Mouse (Mus musculus): ENCODE measurements at regions not wholly inside any gene's neighbourhood (a gene's known extent, or its start where the extent isn't known, plus 50 kb on each side); places are given as distances from the start of the nearest gene placed in this dataset.

- Histone ChIP-seq H3K27me3 (ENCODE audit: control insufficient read depth, insufficient read depth, low read length) (no peaks in the 10 kb centered on the region), H3K9me3 (ENCODE audit: control insufficient read depth, low read depth, low read length) (no peaks in the 10 kb centered on the region), H3K4me3 (ENCODE audit: low read depth, low read length) (no peak overlapping the region), H3K36me3 (ENCODE audit: control insufficient read depth, insufficient read depth, low read length) (no peaks in the 10 kb centered on the region), H3K27ac (ENCODE audit: low read length) (no peak overlapping the region), H3K4me1 (ENCODE audit: control insufficient read depth, insufficient read depth, low read length) (no peaks in the 10 kb centered on the region), H3K4me2 (replicated peaks; ENCODE audit: low read depth, low read length) (no peak overlapping the region), H3K9ac (replicated peaks; ENCODE audit: low read depth, low read length) (no peak overlapping the region)
- WGBS: 81% methylated on average over 2 of the region's 2 CpGs
- no peak for ATAC-seq (ENCODE audit: insufficient number of reproducible peaks, insufficient read depth, low FRiP score, low read depth)
Measured at GRCm38 (mm10) chr3:81367918-81368317, 331.7 kb downstream of the Pdgfc start.

GRCm38 (mm10) chr3:81368642-81369041 lies 332.4 kb downstream of the Pdgfc start:
- H3K27me3 ChIP-seq (ENCODE audit: control insufficient read depth, insufficient read depth, low read length): no peaks in the 10 kb centered on the region
- H3K4me3 ChIP-seq (ENCODE audit: low read depth, low read length): no peak overlapping the region
- H3K9ac ChIP-seq (replicated peaks; ENCODE audit: low read depth, low read length): no peak overlapping the region
- no peak overlapping the region for H3K27ac ChIP-seq (ENCODE audit: low read length)
- no peaks in the 10 kb centered on the region for H3K4me1 ChIP-seq (ENCODE audit: control insufficient read depth, insufficient read depth, low read length)
- no peak overlapping the region for H3K4me2 ChIP-seq (replicated peaks; ENCODE audit: low read depth, low read length)
- WGBS: 59% methylated on average over 2 of the region's 2 CpGs
- ATAC-seq (ENCODE audit: insufficient number of reproducible peaks, insufficient read depth, low FRiP score, low read depth): no peak
- H3K36me3 ChIP-seq (ENCODE audit: control insufficient read depth, insufficient read depth, low read length): no peaks in the 10 kb centered on the region
- no peaks in the 10 kb centered on the region for H3K9me3 ChIP-seq (ENCODE audit: control insufficient read depth, low read depth, low read length)

DNA sequence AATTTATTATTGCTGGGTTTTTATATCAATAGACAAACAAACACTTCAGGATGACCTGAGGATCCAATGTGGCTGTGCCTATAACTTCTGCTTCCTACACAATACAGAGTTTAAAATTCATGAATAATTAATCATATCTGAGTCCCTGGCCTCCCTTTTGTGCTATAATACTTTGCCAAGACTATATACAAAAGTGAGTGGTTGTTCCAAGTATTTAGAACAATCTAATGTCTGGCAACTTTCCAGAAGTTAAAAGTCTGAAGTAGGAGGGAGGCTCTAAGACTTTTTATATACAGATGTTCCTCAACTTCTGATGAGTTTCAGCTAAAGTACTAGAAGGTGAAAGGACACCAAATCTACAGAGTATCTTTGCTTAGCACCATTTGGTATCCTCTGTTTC lies 333.5 kb downstream of the Pdgfc start:
- Histone ChIP-seq H3K4me1 (ENCODE audit: control insufficient read depth, insufficient read depth, low read length) (no peaks in the 10 kb centered on the region), H3K9ac (replicated peaks; ENCODE audit: low read depth, low read length) (no peak overlapping the region), H3K27ac (ENCODE audit: low read length) (no peak overlapping the region), H3K27me3 (ENCODE audit: control insufficient read depth, insufficient read depth, low read length) (no peaks in the 10 kb centered on the region), H3K36me3 (ENCODE audit: control insufficient read depth, insufficient read depth, low read length) (no peaks in the 10 kb centered on the region), H3K4me3 (ENCODE audit: low read depth, low read length) (no peak overlapping the region), H3K9me3 (ENCODE audit: control insufficient read depth, low read depth, low read length) (no peaks in the 10 kb centered on the region), H3K4me2 (replicated peaks; ENCODE audit: low read depth, low read length) (no peak overlapping the region)
- ATAC-seq (ENCODE audit: insufficient number of reproducible peaks, insufficient read depth, low FRiP score, low read depth): peak; percentile 23; the same call in 1 of the 2 replicates

DNA sequence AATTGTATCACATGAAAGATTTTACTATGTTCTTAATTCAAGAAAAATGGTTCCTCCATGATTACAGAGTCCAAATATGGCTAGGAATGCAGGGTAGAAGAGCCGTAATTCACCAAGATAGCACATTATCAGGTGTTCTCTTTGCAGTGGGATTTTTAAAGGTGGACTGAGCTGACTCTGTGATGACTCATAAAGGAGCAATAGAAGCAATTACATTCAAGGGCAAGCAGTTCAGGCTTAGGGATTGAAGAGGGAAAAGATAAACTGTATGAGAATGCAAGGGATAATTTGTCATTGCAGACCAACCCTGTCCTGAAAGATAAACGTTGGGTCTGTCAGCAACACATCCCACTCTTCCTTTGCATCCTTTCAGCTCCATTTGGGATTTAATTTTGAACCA lies 339.8 kb downstream of the Pdgfc start:
- H3K9ac ChIP-seq (replicated peaks; ENCODE audit: low read depth, low read length): no peak overlapping the region
- no peak overlapping the region for H3K27ac ChIP-seq (ENCODE audit: low read length)
- ATAC-seq (ENCODE audit: insufficient number of reproducible peaks, insufficient read depth, low FRiP score, low read depth): no peak
- H3K4me1 ChIP-seq (ENCODE audit: control insufficient read depth, insufficient read depth, low read length): peaks cover 4% of the 10 kb centered on the region; the same call in 1 of the 2 replicates
- 21% methylated on average over 2 of the region's 2 CpGs for WGBS
- no peaks in the 10 kb centered on the region for H3K36me3 ChIP-seq (ENCODE audit: control insufficient read depth, insufficient read depth, low read length)
- no peaks in the 10 kb centered on the region for H3K9me3 ChIP-seq (ENCODE audit: control insufficient read depth, low read depth, low read length)
- H3K4me3 ChIP-seq (ENCODE audit: low read depth, low read length): no peak overlapping the region
- H3K27me3 ChIP-seq (ENCODE audit: control insufficient read depth, insufficient read depth, low read length): no peaks in the 10 kb centered on the region
- H3K4me2 ChIP-seq (replicated peaks; ENCODE audit: low read depth, low read length): no peak overlapping the region

GRCm38 (mm10) chr3:81377466-81377865 lies 341.2 kb downstream of the Pdgfc start:
- no peak overlapping the region for H3K4me3 ChIP-seq (ENCODE audit: low read depth, low read length)
- peaks cover 4% of the 10 kb centered on the region; the same call in 1 of the 2 replicates for H3K4me1 ChIP-seq (ENCODE audit: control insufficient read depth, insufficient read depth, low read length)
- no peaks in the 10 kb centered on the region for H3K9me3 ChIP-seq (ENCODE audit: control insufficient read depth, low read depth, low read length)
- H3K9ac ChIP-seq (replicated peaks; ENCODE audit: low read depth, low read length): no peak overlapping the region
- no peaks in the 10 kb centered on the region for H3K27me3 ChIP-seq (ENCODE audit: control insufficient read depth, insufficient read depth, low read length)
- no peak for ATAC-seq (ENCODE audit: insufficient number of reproducible peaks, insufficient read depth, low FRiP score, low read depth)
- 15% methylated on average over 3 of the region's 3 CpGs for WGBS
- no peak overlapping the region for H3K4me2 ChIP-seq (replicated peaks; ENCODE audit: low read depth, low read length)
- H3K27ac ChIP-seq (ENCODE audit: low read length): no peak overlapping the region
- no peaks in the 10 kb centered on the region for H3K36me3 ChIP-seq (ENCODE audit: control insufficient read depth, insufficient read depth, low read length)

GRCm38 (mm10) chr3:81379362-81379761 lies 343.1 kb downstream of the Pdgfc start:
- Histone ChIP-seq H3K27ac (ENCODE audit: low read length) (no peak overlapping the region), H3K9me3 (ENCODE audit: control insufficient read depth, low read depth, low read length) (no peaks in the 10 kb centered on the region), H3K4me2 (replicated peaks; ENCODE audit: low read depth, low read length) (no peak overlapping the region), H3K27me3 (ENCODE audit: control insufficient read depth, insufficient read depth, low read length) (no peaks in the 10 kb centered on the region), H3K36me3 (ENCODE audit: control insufficient read depth, insufficient read depth, low read length) (no peaks in the 10 kb centered on the region), H3K4me1 (ENCODE audit: control insufficient read depth, insufficient read depth, low read length) (peaks cover 4% of the 10 kb centered on the region; the same call in 1 of the 2 replicates), H3K4me3 (ENCODE audit: low read depth, low read length) (no peak overlapping the region), H3K9ac (replicated peaks; ENCODE audit: low read depth, low read length) (no peak overlapping the region)
- ATAC-seq (ENCODE audit: insufficient number of reproducible peaks, insufficient read depth, low FRiP score, low read depth): no peak
- 69% methylated on average over 1 of the region's 1 CpGs for WGBS

- 42% methylated on average over 14 of the region's 14 CpGs for WGBS
- Histone ChIP-seq H3K4me3 (ENCODE audit: low read depth, low read length) (no peak overlapping the region), H3K27me3 (ENCODE audit: control insufficient read depth, insufficient read depth, low read length) (no peaks in the 10 kb centered on the region), H3K4me2 (replicated peaks; ENCODE audit: low read depth, low read length) (no peak overlapping the region), H3K27ac (ENCODE audit: low read length) (no peak overlapping the region), H3K9me3 (ENCODE audit: control insufficient read depth, low read depth, low read length) (no peaks in the 10 kb centered on the region), H3K4me1 (ENCODE audit: control insufficient read depth, insufficient read depth, low read length) (no peaks in the 10 kb centered on the region), H3K36me3 (ENCODE audit: control insufficient read depth, insufficient read depth, low read length) (no peaks in the 10 kb centered on the region), H3K9ac (replicated peaks; ENCODE audit: low read depth, low read length) (no peak overlapping the region)
- ATAC-seq (ENCODE audit: insufficient number of reproducible peaks, insufficient read depth, low FRiP score, low read depth): no peak
Measured at GRCm38 (mm10) chr3:81386931-81387330, 350.7 kb downstream of the Pdgfc start.

GRCm38 (mm10) chr3:81387634-81388033 lies 351.4 kb downstream of the Pdgfc start:
- ATAC-seq (ENCODE audit: insufficient number of reproducible peaks, insufficient read depth, low FRiP score, low read depth): no peak
- no peak overlapping the region for H3K4me3 ChIP-seq (ENCODE audit: low read depth, low read length)
- no peaks in the 10 kb centered on the region for H3K9me3 ChIP-seq (ENCODE audit: control insufficient read depth, low read depth, low read length)

DNA sequence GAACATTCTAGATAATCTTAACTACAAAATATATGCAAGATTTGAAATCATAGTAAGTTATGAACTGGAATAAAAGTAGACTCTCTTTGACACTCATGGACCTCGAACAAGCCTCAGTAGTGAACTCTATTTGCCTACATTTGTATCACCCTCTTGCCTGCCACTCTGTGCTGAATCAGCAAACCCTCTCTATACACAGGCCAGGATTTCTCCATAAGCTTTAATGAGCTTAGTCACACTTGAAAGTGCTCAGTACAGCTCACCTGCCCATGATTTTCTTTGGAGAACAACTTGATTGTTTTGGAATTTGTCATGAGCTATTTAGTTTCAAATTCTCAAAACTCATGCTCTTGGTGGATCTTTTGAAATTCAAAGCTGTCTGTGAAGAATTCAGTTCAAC lies 361.0 kb downstream of the Pdgfc start:
- Histone ChIP-seq H3K9ac (replicated peaks; ENCODE audit: low read depth, low read length) (no peak overlapping the region), H3K9me3 (ENCODE audit: control insufficient read depth, low read depth, low read length) (no peaks in the 10 kb centered on the region), H3K4me3 (ENCODE audit: low read depth, low read length) (no peak overlapping the region), H3K4me1 (ENCODE audit: control insufficient read depth, insufficient read depth, low read length) (no peaks in the 10 kb centered on the region), H3K36me3 (ENCODE audit: control insufficient read depth, insufficient read depth, low read length) (no peaks in the 10 kb centered on the region), H3K4me2 (replicated peaks; ENCODE audit: low read depth, low read length) (no peak overlapping the region), H3K27me3 (ENCODE audit: control insufficient read depth, insufficient read depth, low read length) (no peaks in the 10 kb centered on the region), H3K27ac (ENCODE audit: low read length) (no peak overlapping the region)
- ATAC-seq (ENCODE audit: insufficient number of reproducible peaks, insufficient read depth, low FRiP score, low read depth): no peak
- 84% methylated on average over 1 of the region's 1 CpGs for WGBS

More at GRCm38 (mm10) chr3:81387634-81388033, 351.4 kb downstream of the Pdgfc start:
- no peak overlapping the region for H3K27ac ChIP-seq (ENCODE audit: low read length)
- H3K4me1 ChIP-seq (ENCODE audit: control insufficient read depth, insufficient read depth, low read length): no peaks in the 10 kb centered on the region
- 32% methylated on average over 4 of the region's 4 CpGs for WGBS
- no peak overlapping the region for H3K4me2 ChIP-seq (replicated peaks; ENCODE audit: low read depth, low read length)
- H3K36me3 ChIP-seq (ENCODE audit: control insufficient read depth, insufficient read depth, low read length): no peaks in the 10 kb centered on the region
- no peak overlapping the region for H3K9ac ChIP-seq (replicated peaks; ENCODE audit: low read depth, low read length)
- no peaks in the 10 kb centered on the region for H3K27me3 ChIP-seq (ENCODE audit: control insufficient read depth, insufficient read depth, low read length)

Data from stomach, embryonic 14.5 days (tissue).